Mouse (Mus musculus): ENCODE results near the gene Ube3b.

Gene Ube3b

GRCm38 (mm10) chr5:114374409-114375213, 5.8 kb upstream of the Ube3b start:
- DNase-seq (ENCODE audit: low spot score): no peak

- no peak for DNase-seq (ENCODE audit: low spot score)
Measured at GRCm38 (mm10) chr5:114378177-114378920, 2.1 kb upstream of the Ube3b start.

GRCm38 (mm10) chr5:114378936-114379335, 1.5 kb upstream of the Ube3b start:
- DNase-seq (ENCODE audit: low spot score): no peak

- no peak for DNase-seq (ENCODE audit: low spot score)
Measured at GRCm38 (mm10) chr5:114379763-114380162, 644 bp upstream of the Ube3b start.

- no peak for DNase-seq (ENCODE audit: low spot score)
Measured at GRCm38 (mm10) chr5:114381013-114381351, 575 bp downstream of the Ube3b start.

GRCm38 (mm10) chr5:114383184-114383904, 2.9 kb downstream of the Ube3b start:
- DNase-seq (ENCODE audit: low spot score): no peak

GRCm38 (mm10) chr5:114384448-114384847, 4.0 kb downstream of the Ube3b start:
- no peak for DNase-seq (ENCODE audit: low spot score)

GRCm38 (mm10) chr5:114393169-114393568, 12.8 kb downstream of the Ube3b start:
- DNase-seq (ENCODE audit: low spot score): no peak

- DNase-seq (ENCODE audit: low spot score): no peak
Measured at GRCm38 (mm10) chr5:114406592-114406991, 26.2 kb downstream of the Ube3b start.

GRCm38 (mm10) chr5:114407269-114407668, 26.9 kb downstream of the Ube3b start:
- DNase-seq (ENCODE audit: low spot score): no peak

GRCm38 (mm10) chr5:114407810-114408209, 27.4 kb downstream of the Ube3b start:
- no peak for DNase-seq (ENCODE audit: low spot score)

- no peak for DNase-seq (ENCODE audit: low spot score)
Measured at GRCm38 (mm10) chr5:114408846-114409245, 28.4 kb downstream of the Ube3b start.

GRCm38 (mm10) chr5:114410429-114410828, 30.0 kb downstream of the Ube3b start:
- no peak for DNase-seq (ENCODE audit: low spot score)

- no peak for DNase-seq (ENCODE audit: low spot score)
Measured at GRCm38 (mm10) chr5:114412361-114412998, 32.1 kb downstream of the Ube3b start.

GRCm38 (mm10) chr5:114413067-114413735, 32.8 kb downstream of the Ube3b start:
- DNase-seq (ENCODE audit: low spot score): no peak

GRCm38 (mm10) chr5:114415606-114416005, 35.2 kb downstream of the Ube3b start:
- no peak for DNase-seq (ENCODE audit: low spot score)

- DNase-seq (ENCODE audit: low spot score): no peak
Measured at GRCm38 (mm10) chr5:114416855-114417254, 36.4 kb downstream of the Ube3b start.

GRCm38 (mm10) chr5:114418541-114418940, 38.1 kb downstream of the Ube3b start:
- DNase-seq (ENCODE audit: low spot score): no peak

GRCm38 (mm10) chr5:114421561-114422298, 41.3 kb downstream of the Ube3b start:
- no peak for DNase-seq (ENCODE audit: low spot score)

GRCm38 (mm10) chr5:114422591-114422990, 42.2 kb downstream of the Ube3b start:
- no peak for DNase-seq (ENCODE audit: low spot score)

- no peak for DNase-seq (ENCODE audit: low spot score)
Measured at GRCm38 (mm10) chr5:114423961-114424360, 43.6 kb downstream of the Ube3b start.
